In genomic region chr8:74899796-74900195, GRCm38 (mm10) we compare ENCODE assay signal across 22 mouse cellular contexts. TPM values are rescaled to one million over a fixed set of nuclear protein-coding genes. Genes with fewer than 3 reads are reported as not detected.
DNase-seq lines count a peak whose midpoint lies in the region; ATAC-seq and TF ChIP-seq lines count a peak whose summit lies in the region.
"Had no signal": no experiment of that assay in that cellular context is flagged by ENCODE, and none has a peak within 500 bp of the region (broad histone marks: within the 10 kb centered on the region; RNA-seq: fewer than 3 reads in every experiment).

No protein-coding gene starts in this region.

- WGBS in midbrain, postnatal 0 days, result 77% methylated on average over 3 of the region's 3 CpGs
- 82% methylated on average over 3 of the region's 3 CpGs for WGBS in midbrain, embryonic 10.5 days
- WGBS in heart, embryonic 12.5 days, result 68% methylated on average over 3 of the region's 3 CpGs

- no peaks in the 10 kb centered on the region for H3K36me3 ChIP-seq in midbrain, postnatal 0 days (ENCODE audit: insufficient read depth, low read length)
- H3K36me3 ChIP-seq in midbrain, embryonic 10.5 days, result no peaks in the 10 kb centered on the region
- H3K36me3 ChIP-seq in heart, embryonic 12.5 days, result no peaks in the 10 kb centered on the region
- H3K36me3 ChIP-seq: embryonic facial prominence, embryonic 15.5 days; forebrain, embryonic 10.5 days; hindbrain, embryonic 10.5 days; limb, embryonic 13.5 days; liver, embryonic 15.5 days had no signal

- H3K4me2 ChIP-seq in midbrain, postnatal 0 days (ENCODE audit: low read depth, low read length, poor library complexity, severe bottlenecking), result no peak overlapping the region
- H3K4me2 ChIP-seq in heart, embryonic 12.5 days, result no peak overlapping the region
- H3K4me2 ChIP-seq: embryonic facial prominence, embryonic 15.5 days; limb, embryonic 13.5 days; liver, embryonic 15.5 days had no signal

- H3K27me3 ChIP-seq in midbrain, postnatal 0 days (ENCODE audit: insufficient read depth, low read length), result no peaks in the 10 kb centered on the region
- H3K27me3 ChIP-seq in midbrain, embryonic 10.5 days (ENCODE audit: low read depth, poor library complexity, severe bottlenecking), result no peaks in the 10 kb centered on the region
- no peaks in the 10 kb centered on the region for H3K27me3 ChIP-seq in heart, embryonic 12.5 days (replicated peaks)
- H3K27me3 ChIP-seq: embryonic facial prominence, embryonic 15.5 days; limb, embryonic 13.5 days; liver, embryonic 15.5 days had no signal

- H3K4me3 ChIP-seq in midbrain, postnatal 0 days (ENCODE audit: low read depth, low read length), result no peak overlapping the region
- H3K4me3 ChIP-seq in midbrain, embryonic 10.5 days, result no peak overlapping the region
- no peak overlapping the region for H3K4me3 ChIP-seq in layer of hippocampus, adult 2 months
- no peak overlapping the region for H3K4me3 ChIP-seq in heart, embryonic 12.5 days
- H3K4me3 ChIP-seq: embryonic facial prominence, embryonic 15.5 days; forebrain, embryonic 10.5 days; heart, adult 2 months; hindbrain, embryonic 10.5 days; limb, embryonic 13.5 days; liver, embryonic 15.5 days had no signal

- TF ChIP-seq CTCF in midbrain, postnatal 0 days (IDR thresholded peaks at IDR 0.05), result no peak
- TF ChIP-seq CTCF in layer of hippocampus, adult 2 months (conservative IDR thresholded peaks at IDR 0.05), result no peak

- H3K9me3 ChIP-seq in midbrain, postnatal 0 days (ENCODE audit: low read length), result no peaks in the 10 kb centered on the region
- no peaks in the 10 kb centered on the region for H3K9me3 ChIP-seq in midbrain, embryonic 10.5 days (replicated peaks)
- no peaks in the 10 kb centered on the region for H3K9me3 ChIP-seq in heart, embryonic 12.5 days (replicated peaks)
- H3K9me3 ChIP-seq: embryonic facial prominence, embryonic 15.5 days; forebrain, embryonic 10.5 days; hindbrain, embryonic 10.5 days; limb, embryonic 13.5 days; liver, embryonic 15.5 days had no signal

- H3K4me1 ChIP-seq in midbrain, postnatal 0 days (ENCODE audit: insufficient read depth, low read length), result no peaks in the 10 kb centered on the region
- H3K4me1 ChIP-seq in midbrain, embryonic 10.5 days, result 0 out of 2 replicates have a peak, but pooled peaks cover 3% of the 10 kb centered on the region
- 0 out of 2 replicates have a peak, but pooled peaks cover 6% of the 10 kb centered on the region for H3K4me1 ChIP-seq in heart, embryonic 12.5 days (replicated peaks)
- H3K4me1 ChIP-seq: embryonic facial prominence, embryonic 15.5 days; limb, embryonic 13.5 days; liver, embryonic 15.5 days had no signal

- intact Hi-C loops in left cerebral cortex, postnatal 14 days (cut with DNase I), result no loop called here

- 0 out of 2 replicates have a peak, but pooled peaks have one; percentile 45 for ATAC-seq in midbrain, postnatal 0 days (ENCODE audit: low FRiP score)
- ATAC-seq in heart, embryonic 12.5 days (ENCODE audit: insufficient number of reproducible peaks, low FRiP score), result no peak
- ATAC-seq: lung, postnatal 0 days had no signal

- DNase-seq in midbrain, postnatal 0 days (ENCODE audit: low spot score), result no peak
- DNase-seq in midbrain, embryonic 10.5 days (ENCODE audit: low spot score), result no peak
- peak; percentile 65 to 88 for DNase-seq in layer of hippocampus, adult 2 months (ENCODE audit: low spot score in 2 of 2)
- peak; percentile 53 to 66 for DNase-seq in left cerebral cortex, postnatal 14 days (ENCODE audit: low spot score in 2 of 2)
- DNase-seq in adrenal gland, adult (ENCODE audit: inconsistent age in 2 of 2, low spot score in 1 of 2), result no peak
- no peak for DNase-seq in kidney, adult 8-10 months
- DNase-seq: adrenal gland, postnatal 25 days; cerebellum, adult 9-11 months; gastrocnemius, postnatal 14 days; heart, adult 2 months; kidney, adult 9 months; midbrain, embryonic 14.5 days; thymus, adult 18-20 months had no signal

- no peak overlapping the region for H3K27ac ChIP-seq in midbrain, postnatal 0 days (ENCODE audit: low read depth, low read length)
- H3K27ac ChIP-seq in midbrain, embryonic 10.5 days (replicated peaks), result no peak overlapping the region
- H3K27ac ChIP-seq in layer of hippocampus, adult 2 months, result peak overlapping the region; percentile 90
- H3K27ac ChIP-seq in heart, embryonic 12.5 days (ENCODE audit: poor library complexity, severe bottlenecking), result no peak overlapping the region
- H3K27ac ChIP-seq: embryonic facial prominence, embryonic 15.5 days; forebrain, embryonic 10.5 days; heart, adult 2 months; hindbrain, embryonic 10.5 days; limb, embryonic 13.5 days; liver, embryonic 15.5 days had no signal

- H3K9ac ChIP-seq in midbrain, postnatal 0 days (replicated peaks; ENCODE audit: low read length, poor library complexity, severe bottlenecking), result no peak overlapping the region
- no peak overlapping the region for H3K9ac ChIP-seq in heart, embryonic 12.5 days
- H3K9ac ChIP-seq: embryonic facial prominence, embryonic 15.5 days; limb, embryonic 13.5 days; liver, embryonic 15.5 days had no signal

RNA-seq across cellular contexts. Expression of gene Isx, which starts 26.8 kb away (rescaled TPM):
- not detected in 2 replicates for total RNA-seq in midbrain, postnatal 0 days (2014; rRNA removed)
- polyA plus RNA-seq in midbrain, postnatal 0 days (2015; fragmentation: Nextera tagmentation; extraction: Ambion mirVana), result not detected in 2 replicates
- polyA plus RNA-seq in midbrain, embryonic 10.5 days (2016; fragmentation: Nextera tagmentation; extraction: Ambion mirVana), result not detected in 2 replicates
- total RNA-seq in layer of hippocampus, adult 2 months (2021), result not detected
- total RNA-seq in left cerebral cortex, postnatal 14 days (2021), result not detected
- polyA plus RNA-seq in heart, embryonic 12.5 days (2016; fragmentation: Nextera tagmentation; extraction: Ambion mirVana), result not detected in 2 replicates
- total RNA-seq: adrenal gland, postnatal 25 days; gastrocnemius, postnatal 14 days; megakaryocyte progenitor cell, adult 5-6 weeks had no signal
- polyA plus RNA-seq: C2C12; embryonic facial prominence, embryonic 15.5 days; forebrain, embryonic 10.5 days; hindbrain, embryonic 10.5 days; liver, embryonic 15.5 days; lung, postnatal 0 days; midbrain, embryonic 14.5 days had no signal

Comparison
In these comparisons a context has a peak if more than half of its experiments do, and no peak if none do; other contexts are left out.
1. DNase-seq: peak in layer of hippocampus, adult 2 months (2 of 2) and left cerebral cortex, postnatal 14 days (2 of 2); none in midbrain, postnatal 0 days (single experiment), midbrain, embryonic 10.5 days (single experiment), adrenal gland, adult (0 of 2) and kidney, adult 8-10 months (0 of 2).